Mouse (Mus musculus): ENCODE measurements around the gene Map3k5. TPM values are rescaled to one million over a fixed set of nuclear protein-coding genes. Genes with fewer than 3 reads are reported as not detected.

The Map3k5 gene
- total and polyA plus RNA-seq, 3 experiments: 0.35 to 0.97 TPM; not detected in 1

- H3K4me3 ChIP-seq (ENCODE audit: control insufficient read depth in 1 of 2, insufficient read depth in 1 of 2, low read depth in 2 of 2, low read length in 2 of 2): no peak overlapping the region
- no peaks in the 10 kb centered on the region for H3K4me1 ChIP-seq (ENCODE audit: control insufficient read depth in 1 of 2, insufficient read depth in 2 of 2, low read length in 2 of 2)
- TF ChIP-seq TCF12 (IDR thresholded peaks at IDR 0.05; ENCODE audit: low read depth, low read length) (no peak), ETS1 (IDR thresholded peaks at IDR 0.05; ENCODE audit: low read depth, low read length) (no peak), HCFC1 (IDR thresholded peaks at IDR 0.05; ENCODE audit: low read depth, low read length) (no peak), POLR2AphosphoS2 (IDR thresholded peaks at IDR 0.05; ENCODE audit: low read length) (no peak), E2F4 (IDR thresholded peaks at IDR 0.05; ENCODE audit: borderline replicate concordance, low read depth, low read length) (no peak)
- H3K27me3 ChIP-seq (ENCODE audit: control insufficient read depth in 1 of 2, insufficient read depth in 2 of 2, low read length in 2 of 2): no peaks in the 10 kb centered on the region
- H3K27ac ChIP-seq (ENCODE audit: control insufficient read depth, low read depth, low read length): no peak overlapping the region
- H3K9me3 ChIP-seq (replicated peaks; ENCODE audit: insufficient read depth, low read length): no peaks in the 10 kb centered on the region
- H3K36me3 ChIP-seq (ENCODE audit: control insufficient read depth in 1 of 2, insufficient read depth in 2 of 2, low read length in 2 of 2): no peaks in the 10 kb centered on the region
- no peaks in the 10 kb centered on the region for H3K79me2 ChIP-seq (ENCODE audit: control insufficient read depth, insufficient read depth, low read length, poor library complexity)
- H3K9ac ChIP-seq (ENCODE audit: control insufficient read depth, low read depth, low read length, poor library complexity, severe bottlenecking): no peak overlapping the region
- no peak for DNase-seq (ENCODE audit: low read depth, low spot score)
Measured at GRCm38 (mm10) chr10:19999703-20000407, 65.6 kb downstream of the Map3k5 start.

- TF ChIP-seq SIN3A (IDR thresholded peaks at IDR 0.05; ENCODE audit: low read length): no peak
- TF ChIP-seq ZMIZ1 (IDR thresholded peaks at IDR 0.05; ENCODE audit: low read depth, low read length): no peak
- no peak for TF ChIP-seq RCOR1 (IDR thresholded peaks at IDR 0.05; ENCODE audit: low read depth, low read length)
- TF ChIP-seq HCFC1 (IDR thresholded peaks at IDR 0.05; ENCODE audit: low read depth, low read length): no peak
- TF ChIP-seq POLR2AphosphoS5 (IDR thresholded peaks at IDR 0.05; ENCODE audit: borderline replicate concordance, low read depth, low read length): no peak
- no peak for TF ChIP-seq UBTF (IDR thresholded peaks at IDR 0.05; ENCODE audit: borderline replicate concordance, insufficient read depth, low read depth, low read length)
- no peak for TF ChIP-seq ZC3H11A (IDR thresholded peaks at IDR 0.05; ENCODE audit: low read depth, low read length)
- Histone ChIP-seq H3K36me3 (ENCODE audit: control insufficient read depth in 1 of 2, insufficient read depth in 2 of 2, low read length in 2 of 2) (no peaks in the 10 kb centered on the region), H3K79me2 (ENCODE audit: control insufficient read depth, insufficient read depth, low read length, poor library complexity) (no peaks in the 10 kb centered on the region), H3K9ac (ENCODE audit: control insufficient read depth, low read depth, low read length, poor library complexity, severe bottlenecking) (no peak overlapping the region), H3K9me3 (replicated peaks; ENCODE audit: insufficient read depth, low read length) (no peaks in the 10 kb centered on the region), H3K27ac (ENCODE audit: control insufficient read depth, low read depth, low read length) (no peak overlapping the region), H3K4me3 (ENCODE audit: control insufficient read depth in 1 of 2, insufficient read depth in 1 of 2, low read depth in 2 of 2, low read length in 2 of 2) (no peak overlapping the region), H3K27me3 (ENCODE audit: control insufficient read depth in 1 of 2, insufficient read depth in 2 of 2, low read length in 2 of 2) (no peaks in the 10 kb centered on the region), H3K4me1 (ENCODE audit: control insufficient read depth in 1 of 2, insufficient read depth in 2 of 2, low read length in 2 of 2) (no peaks in the 10 kb centered on the region)
- DNase-seq (ENCODE audit: low read depth, low spot score): no peak
Measured at GRCm38 (mm10) chr10:20000408-20000770, 66.1 kb downstream of the Map3k5 start.

- Histone ChIP-seq H3K79me2 (ENCODE audit: control insufficient read depth, insufficient read depth, low read length, poor library complexity) (no peaks in the 10 kb centered on the region), H3K4me1 (ENCODE audit: control insufficient read depth in 1 of 2, insufficient read depth in 2 of 2, low read length in 2 of 2) (no peaks in the 10 kb centered on the region), H3K27ac (ENCODE audit: control insufficient read depth, low read depth, low read length) (no peak overlapping the region), H3K4me3 (ENCODE audit: control insufficient read depth in 1 of 2, insufficient read depth in 1 of 2, low read depth in 2 of 2, low read length in 2 of 2) (no peak overlapping the region), H3K27me3 (ENCODE audit: control insufficient read depth in 1 of 2, insufficient read depth in 2 of 2, low read length in 2 of 2) (no peaks in the 10 kb centered on the region), H3K36me3 (ENCODE audit: control insufficient read depth in 1 of 2, insufficient read depth in 2 of 2, low read length in 2 of 2) (no peaks in the 10 kb centered on the region), H3K9me3 (replicated peaks; ENCODE audit: insufficient read depth, low read length) (no peaks in the 10 kb centered on the region), H3K9ac (ENCODE audit: control insufficient read depth, low read depth, low read length, poor library complexity, severe bottlenecking) (no peak overlapping the region)
- TF ChIP-seq POLR2AphosphoS2 (IDR thresholded peaks at IDR 0.05; ENCODE audit: low read length): no peak
- TF ChIP-seq BHLHE40 (IDR thresholded peaks at IDR 0.05; ENCODE audit: borderline replicate concordance, low read depth, low read length): no peak
- no peak for TF ChIP-seq HCFC1 (IDR thresholded peaks at IDR 0.05; ENCODE audit: low read depth, low read length)
- no peak for TF ChIP-seq CHD1 (IDR thresholded peaks at IDR 0.05; ENCODE audit: low read depth, low read length)
- TF ChIP-seq RCOR1 (IDR thresholded peaks at IDR 0.05; ENCODE audit: low read depth, low read length): no peak
- no peak for TF ChIP-seq POLR2AphosphoS5 (IDR thresholded peaks at IDR 0.05; ENCODE audit: borderline replicate concordance, low read depth, low read length)
- no peak for TF ChIP-seq E2F4 (IDR thresholded peaks at IDR 0.05; ENCODE audit: borderline replicate concordance, low read depth, low read length)
- TF ChIP-seq TBP (IDR thresholded peaks at IDR 0.05; ENCODE audit: low read depth, low read length): no peak
- no peak for TF ChIP-seq TAL1 (IDR thresholded peaks at IDR 0.05; ENCODE audit: low read length)
- TF ChIP-seq ZMIZ1 (IDR thresholded peaks at IDR 0.05; ENCODE audit: low read depth, low read length): no peak
- TF ChIP-seq MYB (IDR thresholded peaks at IDR 0.05; ENCODE audit: low read depth, low read length): no peak
- TF ChIP-seq MAZ (IDR thresholded peaks at IDR 0.05; ENCODE audit: low read depth, low read length): no peak
- no peak for TF ChIP-seq GABPA (IDR thresholded peaks at IDR 0.05; ENCODE audit: low read depth, low read length)
- DNase-seq (ENCODE audit: low read depth, low spot score): no peak
Measured at GRCm38 (mm10) chr10:20001990-20002389, 67.7 kb downstream of the Map3k5 start.
